Mouse (Mus musculus) stomach, postnatal 0 days (tissue): Measurements from ENCODE around the gene Ikzf3. TPM values are rescaled to one million over a fixed set of nuclear protein-coding genes. Genes with fewer than 3 reads are reported as not detected.

Source experiments
- ATAC-seq: fragments of 200-750 bp; cut with Nextera tagmentation; 2 replicates; pipeline ENCODE4 v1.8.0; 2017; ENCODE audit not compliant: low FRiP score, low TSS enrichment
- DNase-seq: peaks from one replicate; pipeline ENCODE4 v3.0.0-alpha.2; 2016; ENCODE audit warnings: low spot score
- H3K27ac ChIP-seq: fragments of 300-500 bp; sonication (generic); replicated peaks from 2 replicates; pipeline ENCODE4 v1.5.1; 2014; ENCODE audit warnings: mild to moderate bottlenecking, control low read depth
- H3K27me3 ChIP-seq: fragments of 300-500 bp; sonication (generic); 2 replicates; pipeline ENCODE4 v1.6.1; 2014; ENCODE audit warnings: low read length; ENCODE audit not compliant: control insufficient read depth, insufficient read depth
- H3K36me3 ChIP-seq: fragments of 300-500 bp; sonication (generic); 2 replicates; pipeline ENCODE4 v1.6.1; 2014; ENCODE audit warnings: low read length, mixed read lengths; ENCODE audit not compliant: control insufficient read depth, insufficient read depth
- H3K4me1 ChIP-seq: fragments of 300-500 bp; sonication (generic); replicated peaks from 2 replicates; pipeline ENCODE4 v1.6.1; 2014; ENCODE audit warnings: antibody characterized with exemption; ENCODE audit not compliant: control insufficient read depth, insufficient read depth
- H3K4me2 ChIP-seq: fragments of 300-500 bp; sonication (generic); replicated peaks from 2 replicates; pipeline ENCODE4 v1.6.1; 2014; ENCODE audit warnings: low read depth, mild to moderate bottlenecking, control low read depth, moderate library complexity
- H3K4me3 ChIP-seq: fragments of 300-500 bp; sonication (generic); 2 replicates; pipeline ENCODE4 v1.5.1; 2014; ENCODE audit warnings: low read depth, low read length, control low read depth
- H3K9ac ChIP-seq: fragments of 300-500 bp; sonication (generic); 2 replicates; pipeline ENCODE4 v1.6.1; 2014; ENCODE audit warnings: mild to moderate bottlenecking, low read length, control low read depth, mixed read lengths
- H3K9me3 ChIP-seq: fragments of 300-500 bp; sonication (generic); 2 replicates; pipeline ENCODE4 v1.6.1; 2016; ENCODE audit warnings: low read length; ENCODE audit not compliant: control insufficient read depth
- CTCF ChIP-seq: IDR thresholded peaks from 2 replicates; pipeline ENCODE4 v1.5.1; 2016; ENCODE audit warnings: antibody characterized with exemption, low read depth, mild to moderate bottlenecking, moderate library complexity
- EP300 ChIP-seq: optimal IDR thresholded peaks from 2 replicates; pipeline ENCODE3; 2016; ENCODE audit warnings: antibody characterized with exemption
- WGBS: fragments of 180-500 bp; shearing (Covaris S2); extraction: QIAGEN DNeasy Blood & Tissue Kit; methylation state at CpG from one replicate; pipeline ENCODE4 v1.1.7; 2014; 5-methylcytosine and 5-hydroxymethylcytosine counted together
- polyA plus RNA-seq: library from polyadenylated mRNA; unstranded; fragments of >200 nt; fragmentation: Nextera tagmentation; extraction: Ambion mirVana; gene quantifications from 2 replicates; pipeline ENCODE4 v1.2.1, GENCODE M21; 2015

Gene Ikzf3
- polyA plus RNA-seq, 1 experiment from 2014 or later = 0.15 TPM

- H3K9me3 ChIP-seq = no peaks in the 10 kb centered on the region
- H3K4me2 ChIP-seq = no peak overlapping the region
- no peak overlapping the region for H3K4me3 ChIP-seq
- H3K27me3 ChIP-seq = no peaks in the 10 kb centered on the region
- H3K4me1 ChIP-seq = no peaks in the 10 kb centered on the region
- TF ChIP-seq EP300 (no peak), CTCF (no peak)
- no peak for DNase-seq
- no peak overlapping the region for H3K27ac ChIP-seq
- 26% methylated on average over 7 of the region's 7 CpGs for WGBS
- ATAC-seq = no peak
- no peaks in the 10 kb centered on the region for H3K36me3 ChIP-seq
- no peak overlapping the region for H3K9ac ChIP-seq
Measured at GRCm38 (mm10) chr11:98560942-98561341, 15.1 kb upstream of the Ikzf3 start.

DNA sequence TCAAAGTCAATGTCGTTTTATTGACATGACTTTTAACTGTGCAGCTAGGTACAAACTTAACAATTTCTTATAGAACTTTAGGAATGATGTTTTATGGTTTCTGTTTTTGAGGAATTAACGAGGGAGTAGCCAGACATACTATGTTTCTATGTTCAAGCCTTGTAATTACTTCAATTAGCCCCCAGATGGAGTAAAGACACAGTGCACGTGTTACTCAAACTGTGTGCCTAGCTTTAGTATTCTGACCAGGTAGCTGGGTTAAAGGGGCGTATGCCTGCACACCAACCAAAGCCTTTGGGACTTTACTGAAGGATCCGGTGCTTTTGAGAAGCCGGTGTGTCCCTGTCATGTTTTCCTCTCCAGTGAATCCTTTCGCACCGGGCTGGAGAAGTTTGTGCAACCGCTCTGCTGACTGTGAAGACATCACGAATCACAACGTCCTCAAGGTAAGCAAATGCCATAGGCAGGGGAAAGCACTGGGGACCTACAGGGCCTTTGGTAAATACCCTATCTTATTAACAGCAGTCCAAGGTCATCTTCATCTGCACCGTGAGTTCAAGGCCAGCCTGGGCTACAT lies 9.4 kb upstream of the Ikzf3 start:
- Histone ChIP-seq H3K27ac (no peak overlapping the region), H3K27me3 (peaks cover 3% of the 10 kb centered on the region; the same call in 1 of the 2 replicates), H3K4me3 (no peak overlapping the region), H3K9ac (no peak overlapping the region), H3K36me3 (no peaks in the 10 kb centered on the region), H3K4me2 (no peak overlapping the region), H3K4me1 (no peaks in the 10 kb centered on the region), H3K9me3 (no peaks in the 10 kb centered on the region)
- TF ChIP-seq CTCF = peak; percentile 71
- no peak for TF ChIP-seq EP300
- DNase-seq = no peak
- no peak for ATAC-seq
- WGBS = 57% methylated on average over 12 of the region's 12 CpGs

DNA sequence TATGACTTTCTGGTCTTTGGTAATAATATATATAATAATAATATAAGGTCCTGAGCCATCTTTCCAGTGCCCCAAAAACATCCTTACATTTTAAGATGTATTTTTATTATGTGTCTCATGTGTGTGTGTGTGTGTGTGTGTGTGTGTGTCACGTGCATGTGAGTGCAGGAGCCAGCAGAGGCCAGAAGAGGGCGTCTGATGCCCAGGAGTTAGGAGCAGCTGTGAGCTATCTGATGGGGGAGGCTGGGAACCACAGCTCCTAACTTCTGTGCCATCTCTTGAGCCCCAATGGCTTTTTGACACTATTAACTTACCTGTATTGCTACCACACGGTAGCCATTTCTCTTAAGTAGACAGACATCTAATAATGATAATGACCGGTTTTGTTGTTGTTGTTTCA lies 8.1 kb upstream of the Ikzf3 start:
- no peak for ATAC-seq
- no peak overlapping the region for H3K27ac ChIP-seq

DNA sequence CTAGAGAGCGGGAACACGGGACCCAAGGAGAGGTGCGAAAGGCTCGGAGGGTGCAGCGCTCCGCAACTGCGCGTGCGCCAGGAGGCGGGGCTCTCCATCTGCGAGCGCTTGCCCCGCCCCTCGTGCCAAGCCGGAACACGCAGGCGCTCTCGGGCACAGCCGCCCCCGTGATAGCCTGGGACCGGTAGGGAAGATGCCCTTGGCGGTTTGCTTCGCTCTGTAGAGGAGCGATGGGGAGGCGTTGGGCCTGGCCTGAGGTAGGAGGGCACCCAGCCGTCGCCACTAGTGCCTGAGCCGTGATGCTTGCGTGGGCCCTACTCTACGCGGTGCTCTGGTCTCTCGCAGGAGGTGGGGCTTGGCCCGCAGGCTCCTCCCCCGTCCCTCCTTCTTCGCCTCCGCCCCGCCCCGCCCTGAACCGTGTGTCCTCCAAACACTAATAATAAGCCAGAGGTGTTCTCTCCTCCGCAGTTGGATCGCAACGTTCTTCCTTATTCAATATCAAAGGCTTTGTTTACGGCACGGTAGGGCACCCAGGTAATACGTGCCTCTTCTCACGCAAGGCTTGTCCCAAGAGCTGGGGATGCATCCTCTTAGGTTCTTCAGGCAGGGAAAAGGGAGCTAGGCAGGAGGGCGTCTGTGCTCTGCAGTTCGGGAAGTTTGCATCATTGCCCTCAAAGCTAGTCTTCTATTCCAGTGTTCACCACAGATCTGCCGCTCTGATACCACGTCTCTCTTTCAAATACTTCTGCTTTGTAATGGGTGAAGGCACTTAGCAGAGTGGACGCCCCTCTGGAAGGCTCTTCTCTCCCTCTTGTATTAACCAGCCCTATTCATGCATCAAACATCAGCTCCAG lies 5.4 kb upstream of the Ikzf3 start, which contains the start of gene Zpbp2:
Gene Zpbp2, plus strand, starts transcription at position 123 of the 854 bp plus-strand sequence.
- WGBS = under 1% methylated on average over 51 of the region's 51 CpGs
- Histone ChIP-seq H3K27me3 (peaks cover 8% of the 10 kb centered on the region; the same call in 1 of the 2 replicates), H3K9ac (peak within 1 kb of the TSS; percentile 64), H3K36me3 (no peaks in the 10 kb centered on the region), H3K9me3 (no peaks in the 10 kb centered on the region), H3K4me3 (peak within 1 kb of the TSS; percentile 73), H3K4me2 (peak within 1 kb of the TSS; percentile 74), H3K27ac (peak within 1 kb of the TSS; percentile 49; the same call in 1 of the 2 replicates), H3K4me1 (no peaks in the 10 kb centered on the region)
- DNase-seq = peak; percentile 94
- ATAC-seq = peak; percentile 96
- TF ChIP-seq EP300 = no peak
- peak; percentile 18; the same call in 1 of the 2 replicates for TF ChIP-seq CTCF

More for the DNA sequence above, 8.1 kb upstream of the Ikzf3 start:
- H3K36me3 ChIP-seq = no peaks in the 10 kb centered on the region
- no peaks in the 10 kb centered on the region for H3K9me3 ChIP-seq
- 86% methylated on average over 4 of the region's 4 CpGs for WGBS
- no peaks in the 10 kb centered on the region for H3K4me1 ChIP-seq
- no peak overlapping the region for H3K4me3 ChIP-seq
- no peak overlapping the region for H3K9ac ChIP-seq
- TF ChIP-seq EP300 = no peak
- peak; percentile 13; the same call in 1 of the 2 replicates for TF ChIP-seq CTCF
- DNase-seq = no peak
- no peak overlapping the region for H3K4me2 ChIP-seq
- peaks cover 3% of the 10 kb centered on the region; the same call in 1 of the 2 replicates for H3K27me3 ChIP-seq

- Histone ChIP-seq H3K4me2 (peak overlapping the region; percentile 74), H3K4me1 (no peaks in the 10 kb centered on the region), H3K27ac (no peak overlapping the region), H3K9ac (no peak overlapping the region; the same call in 1 of the 2 replicates), H3K27me3 (peaks cover 8% of the 10 kb centered on the region), H3K4me3 (peak overlapping the region; percentile 73), H3K36me3 (no peaks in the 10 kb centered on the region), H3K9me3 (no peaks in the 10 kb centered on the region)
- TF ChIP-seq CTCF (no peak), EP300 (no peak)
- 19% methylated on average over 20 of the region's 20 CpGs for WGBS
- DNase-seq (no peak), ATAC-seq (no peak)
Measured at GRCm38 (mm10) chr11:98550311-98550974, 4.6 kb upstream of the Ikzf3 start.
